Mouse (Mus musculus): ENCODE measurements around the gene Rlf. TPM values are rescaled to one million over a fixed set of nuclear protein-coding genes. Genes with fewer than 3 reads are reported as not detected.

Rlf gene
- polyA plus RNA-seq, 1 experiment from 2014 or later, result 32.4 TPM

DNA sequence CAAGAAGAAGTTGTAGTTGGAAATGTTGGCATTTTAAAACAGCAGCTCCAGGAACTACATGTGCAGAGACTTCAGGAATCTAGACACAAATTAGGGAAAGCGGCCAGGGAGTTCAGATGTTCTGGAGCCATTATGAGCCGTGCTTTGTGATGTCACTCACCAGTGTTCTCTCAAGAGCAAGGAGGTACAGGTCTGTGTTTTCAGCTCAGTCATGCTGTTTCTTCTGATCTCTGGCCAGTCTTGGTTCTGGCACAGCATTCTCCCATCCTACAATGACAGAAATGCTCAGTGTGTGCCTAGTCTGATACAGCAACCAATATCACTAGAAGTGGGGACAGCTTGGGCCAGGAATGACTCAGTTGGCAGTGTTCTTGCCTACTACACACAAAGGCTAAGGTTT, 105.8 kb downstream of the Rlf start, which contains the start of gene Tmco2:
Gene Tmco2 (minus strand): TSS at position 101 of the 400 bp plus-strand sequence.
- Histone ChIP-seq H3K36me3 (no peaks in the 10 kb centered on the region), H3K9me3 (no peaks in the 10 kb centered on the region), H3K4me1 (no peaks in the 10 kb centered on the region), H3K27me3 (no peaks in the 10 kb centered on the region), H3K27ac (no peak within 1 kb of the TSS), H3K4me3 (no peak within 1 kb of the TSS), H3K4me2 (no peak within 1 kb of the TSS), H3K9ac (no peak within 1 kb of the TSS)
- 89% methylated on average over 2 of the region's 2 CpGs for WGBS
- ATAC-seq (ENCODE audit: insufficient number of reproducible peaks, insufficient read depth, low FRiP score, low TSS enrichment, low read depth), result no peak

DNA sequence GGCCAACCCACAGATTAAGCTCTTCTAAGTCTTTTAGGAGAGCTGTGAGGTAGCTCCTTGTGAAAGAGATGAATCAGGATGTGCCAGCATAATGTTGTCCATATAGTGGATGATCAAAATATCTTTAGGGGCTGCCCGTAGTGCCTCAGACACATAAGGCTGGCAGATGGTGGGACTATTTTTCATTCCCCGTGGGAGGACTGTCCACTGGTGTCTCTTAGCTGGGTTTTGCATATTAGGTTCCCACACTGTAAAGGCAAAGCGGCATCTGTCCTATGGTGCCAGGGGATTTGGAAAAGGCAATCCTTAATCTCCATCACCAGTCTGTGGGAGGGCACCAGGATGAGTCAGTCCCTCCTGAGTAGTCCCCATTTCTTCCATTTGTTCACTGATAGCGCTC, 111.6 kb downstream of the Rlf start:
- no peak overlapping the region for H3K4me2 ChIP-seq
- no peak overlapping the region for H3K27ac ChIP-seq
- H3K4me3 ChIP-seq, result no peak overlapping the region
- H3K4me1 ChIP-seq, result no peaks in the 10 kb centered on the region
- ATAC-seq (ENCODE audit: insufficient number of reproducible peaks, insufficient read depth, low FRiP score, low TSS enrichment, low read depth), result no peak
- H3K27me3 ChIP-seq, result no peaks in the 10 kb centered on the region
- no peaks in the 10 kb centered on the region for H3K36me3 ChIP-seq
- H3K9me3 ChIP-seq, result no peaks in the 10 kb centered on the region
- H3K9ac ChIP-seq, result no peak overlapping the region
- WGBS, result 81% methylated on average over 4 of the region's 4 CpGs

DNA sequence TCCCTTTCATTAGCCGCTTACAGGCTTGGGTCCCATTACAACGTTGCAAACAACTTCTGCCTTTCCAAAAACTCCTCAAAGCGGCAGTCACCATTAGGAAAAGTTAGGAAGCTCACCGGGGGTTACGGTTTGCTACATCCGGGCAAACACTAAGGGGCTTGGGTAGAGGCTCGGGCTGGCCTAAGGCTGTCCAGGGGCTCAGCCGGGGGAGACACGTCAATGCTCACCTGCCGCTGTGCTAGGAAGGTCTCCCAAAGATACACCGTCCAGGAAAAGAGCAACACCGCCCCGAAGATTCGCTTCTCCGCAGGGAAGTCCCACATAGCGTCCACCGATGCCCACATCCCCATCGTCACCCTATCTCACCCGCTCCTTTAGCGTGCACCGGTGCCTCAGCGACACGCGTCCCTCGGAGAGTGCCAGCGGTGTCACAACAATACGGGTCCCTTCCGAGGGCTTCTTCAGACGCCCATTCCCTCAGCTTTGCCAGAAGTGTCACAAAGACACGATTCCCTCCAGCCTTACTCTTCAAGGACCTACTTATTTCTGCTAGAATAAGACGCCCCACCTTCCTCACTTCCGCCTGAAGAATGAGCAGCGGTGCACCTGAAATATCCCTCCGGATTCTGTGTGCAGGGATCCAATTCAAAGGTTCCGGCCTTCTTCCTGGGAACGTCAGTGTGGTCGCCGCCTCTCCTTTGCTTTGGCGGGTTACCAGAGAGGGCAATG, 117.1 kb downstream of the Rlf start, which contains the start of gene Zmpste24:
Gene Zmpste24 (minus strand): TSS at position 592 of the 729 bp plus-strand sequence.
- Histone ChIP-seq H3K9ac (peak within 1 kb of the TSS; percentile 87), H3K4me1 (peaks cover 10% of the 10 kb centered on the region), H3K27me3 (no peaks in the 10 kb centered on the region), H3K4me2 (peak within 1 kb of the TSS; percentile 72), H3K9me3 (no peaks in the 10 kb centered on the region), H3K4me3 (peak within 1 kb of the TSS; percentile 83), H3K27ac (peak within 1 kb of the TSS; percentile 56), H3K36me3 (peaks cover 30% of the 10 kb centered on the region)
- under 1% methylated on average over 39 of the region's 39 CpGs for WGBS
- ATAC-seq (ENCODE audit: insufficient number of reproducible peaks, insufficient read depth, low FRiP score, low TSS enrichment, low read depth), result peak; percentile 71; the same call in 1 of the 2 replicates

Other genes with a start within 250 kb of the Rlf start
- 13.7 and 13.9 TPM in 2 replicates for gene Smap2, start 197.8 kb downstream of the Rlf start, polyA plus RNA-seq (2015; fragmentation: Nextera tagmentation; extraction: Ambion mirVana)
- 56.1 and 57.5 TPM in 2 replicates for gene Col9a2, start 175.7 kb downstream of the Rlf start, polyA plus RNA-seq (2015; fragmentation: Nextera tagmentation; extraction: Ambion mirVana)
- 22.0 and 27.0 TPM in 2 replicates for gene Zmpste24, start 116.8 kb downstream of the Rlf start, polyA plus RNA-seq (2015; fragmentation: Nextera tagmentation; extraction: Ambion mirVana)
- gene Tmco2, start 105.9 kb downstream of the Rlf start, polyA plus RNA-seq (2015; fragmentation: Nextera tagmentation; extraction: Ambion mirVana), result not detected in 2 replicates
- not detected in 2 replicates for gene Gm12888, start 109.8 kb upstream of the Rlf start, polyA plus RNA-seq (2015; fragmentation: Nextera tagmentation; extraction: Ambion mirVana)
- gene Gm12886, start 208.0 kb upstream of the Rlf start, polyA plus RNA-seq (2015; fragmentation: Nextera tagmentation; extraction: Ambion mirVana), result not detected in 2 replicates